8 mouse cellular contexts compared by ENCODE assay signal in the genomic region with DNA sequence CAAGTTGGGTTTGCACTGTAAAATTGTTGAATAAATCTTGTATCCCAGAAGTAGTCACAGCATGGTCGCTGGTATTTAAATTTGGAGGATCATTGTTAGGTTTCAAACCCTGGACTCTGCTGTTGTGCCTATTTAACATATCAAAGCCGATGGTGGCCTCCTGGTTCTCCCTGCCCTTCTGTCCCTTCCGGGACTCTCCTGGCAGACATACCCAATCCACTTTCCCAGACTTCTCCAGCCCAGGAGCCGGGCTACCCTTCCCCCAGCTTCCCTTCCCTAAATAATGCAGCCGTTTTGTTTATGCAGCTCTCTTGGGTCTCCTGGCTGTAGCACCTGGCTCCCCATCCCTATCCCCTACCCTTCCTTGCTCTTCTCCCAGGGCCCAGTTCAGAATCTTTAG. TPM values are rescaled to one million over a fixed set of nuclear protein-coding genes. Genes with fewer than 3 reads are reported as not detected.
DNase-seq lines count a peak whose midpoint lies in the region; ATAC-seq lines count a peak whose summit lies in the region.
"Had no signal": no experiment of that assay in that cellular context is flagged by ENCODE, and none has a peak within 500 bp of the region (broad histone marks: within the 10 kb centered on the region; RNA-seq: fewer than 3 reads in every experiment).

No protein-coding gene starts in this region.

- no peak for ATAC-seq in lung, embryonic 16.5 days (ENCODE audit: low read depth)
- ATAC-seq in forebrain, embryonic 11.5 days (replicated peaks; ENCODE audit: low FRiP score): no peak
- ATAC-seq in limb, embryonic 11.5 days (ENCODE audit: insufficient number of reproducible peaks, low FRiP score, low TSS enrichment, low read depth): no peak
- no peak for ATAC-seq in stomach, embryonic 14.5 days (ENCODE audit: insufficient number of reproducible peaks, insufficient read depth, low FRiP score, low read depth)

- intact Hi-C loops in left cerebral cortex, postnatal 25 days (cut with DNase I): loop anchor here (10.0 kb wide), 1 partner anchor 116 kb away; a partner anchor contains a TSS

- WGBS in lung, embryonic 16.5 days: 4% methylated on average over 5 of the region's 5 CpGs
- WGBS in forebrain, embryonic 11.5 days: 4% methylated on average over 5 of the region's 5 CpGs
- 2% methylated on average over 5 of the region's 5 CpGs for WGBS in limb, embryonic 11.5 days
- WGBS in stomach, embryonic 14.5 days: 5% methylated on average over 5 of the region's 5 CpGs

- peak overlapping the region; percentile 83 for H3K4me2 ChIP-seq in lung, embryonic 16.5 days (ENCODE audit: low read depth, low read length)
- H3K4me2 ChIP-seq in forebrain, embryonic 11.5 days (ENCODE audit: low read depth, low read length, severe bottlenecking): peak overlapping the region; percentile 87
- H3K4me2 ChIP-seq in limb, embryonic 11.5 days (ENCODE audit: low read depth, severe bottlenecking): peak overlapping the region; percentile 71
- peak overlapping the region; percentile 93 for H3K4me2 ChIP-seq in stomach, embryonic 14.5 days (replicated peaks; ENCODE audit: low read depth, low read length)

- peak overlapping the region; percentile 73 for H3K9ac ChIP-seq in lung, embryonic 16.5 days (ENCODE audit: low read length)
- H3K9ac ChIP-seq in forebrain, embryonic 11.5 days (ENCODE audit: low read length): peak overlapping the region; percentile 84
- peak overlapping the region; percentile 73 for H3K9ac ChIP-seq in limb, embryonic 11.5 days (ENCODE audit: low read length)
- peak overlapping the region; percentile 76 for H3K9ac ChIP-seq in stomach, embryonic 14.5 days (replicated peaks; ENCODE audit: low read depth, low read length)

- no peaks in the 10 kb centered on the region for H3K9me3 ChIP-seq in lung, embryonic 16.5 days (ENCODE audit: control insufficient read depth, low read length)
- no peaks in the 10 kb centered on the region for H3K9me3 ChIP-seq in forebrain, embryonic 11.5 days (ENCODE audit: control insufficient read depth, low read length)
- H3K9me3 ChIP-seq in limb, embryonic 11.5 days (ENCODE audit: control insufficient read depth, low read length): no peaks in the 10 kb centered on the region
- H3K9me3 ChIP-seq in stomach, embryonic 14.5 days (ENCODE audit: control insufficient read depth, low read depth, low read length): no peaks in the 10 kb centered on the region

- H3K4me1 ChIP-seq in lung, embryonic 16.5 days (replicated peaks; ENCODE audit: control insufficient read depth, insufficient read depth, low read length): peaks cover 16% of the 10 kb centered on the region
- peaks cover 8% of the 10 kb centered on the region; the same call in 1 of the 2 replicates for H3K4me1 ChIP-seq in forebrain, embryonic 11.5 days (replicated peaks; ENCODE audit: control insufficient read depth, insufficient read depth, low read length)
- H3K4me1 ChIP-seq in limb, embryonic 11.5 days (ENCODE audit: control insufficient read depth, insufficient read depth, low read length): peaks cover 6% of the 10 kb centered on the region; the same call in 1 of the 2 replicates
- peaks cover 15% of the 10 kb centered on the region for H3K4me1 ChIP-seq in stomach, embryonic 14.5 days (ENCODE audit: control insufficient read depth, insufficient read depth, low read length)

- H3K27me3 ChIP-seq in lung, embryonic 16.5 days (ENCODE audit: control insufficient read depth, insufficient read depth, low read depth, low read length): no peaks in the 10 kb centered on the region
- H3K27me3 ChIP-seq in forebrain, embryonic 11.5 days (ENCODE audit: control insufficient read depth, insufficient read depth, low read length): no peaks in the 10 kb centered on the region
- no peaks in the 10 kb centered on the region for H3K27me3 ChIP-seq in limb, embryonic 11.5 days (ENCODE audit: control insufficient read depth, insufficient read depth, low read length)
- H3K27me3 ChIP-seq in stomach, embryonic 14.5 days (ENCODE audit: control insufficient read depth, insufficient read depth, low read length): no peaks in the 10 kb centered on the region

- 0 out of 2 replicates have a peak, but pooled peaks cover 2% of the 10 kb centered on the region for H3K36me3 ChIP-seq in lung, embryonic 16.5 days (ENCODE audit: control insufficient read depth, insufficient read depth, low read length)
- H3K36me3 ChIP-seq in forebrain, embryonic 11.5 days (ENCODE audit: control insufficient read depth, insufficient read depth, low read length): no peaks in the 10 kb centered on the region; the same call in 1 of the 2 replicates
- peaks cover 2% of the 10 kb centered on the region; the same call in 1 of the 2 replicates for H3K36me3 ChIP-seq in limb, embryonic 11.5 days (ENCODE audit: control insufficient read depth, insufficient read depth, low read length)
- peaks cover 4% of the 10 kb centered on the region; the same call in 1 of the 2 replicates for H3K36me3 ChIP-seq in stomach, embryonic 14.5 days (ENCODE audit: control insufficient read depth, insufficient read depth, low read length)

- DNase-seq in lung, adult 18-20 months: no peak
- DNase-seq in forebrain, embryonic 11.5 days (ENCODE audit: low spot score): no peak
- no peak for DNase-seq in limb, embryonic 11.5 days (ENCODE audit: low spot score)
- no peak for DNase-seq in thymus, adult 18-20 months
- DNase-seq in left cerebral cortex, postnatal 25 days (ENCODE audit: low spot score in 2 of 2): no peak

- H3K4me3 ChIP-seq in lung, embryonic 16.5 days (ENCODE audit: low read length): peak overlapping the region; percentile 70
- H3K4me3 ChIP-seq in forebrain, embryonic 11.5 days (ENCODE audit: low read depth, low read length): peak overlapping the region; percentile 75
- peak overlapping the region; percentile 73 for H3K4me3 ChIP-seq in limb, embryonic 11.5 days (ENCODE audit: low read depth, low read length)
- H3K4me3 ChIP-seq in stomach, embryonic 14.5 days (ENCODE audit: low read depth, low read length): peak overlapping the region; percentile 92

- H3K27ac ChIP-seq in lung, embryonic 16.5 days (ENCODE audit: low read length): no peak overlapping the region
- H3K27ac ChIP-seq in forebrain, embryonic 11.5 days (ENCODE audit: low read depth, low read length): 0 out of 2 replicates have a peak overlapping the region, but pooled peaks have one; percentile 64
- H3K27ac ChIP-seq in limb, embryonic 11.5 days (replicated peaks; ENCODE audit: low read depth, low read length): no peak overlapping the region
- no peak overlapping the region for H3K27ac ChIP-seq in stomach, embryonic 14.5 days (ENCODE audit: low read length)

RNA-seq across cellular contexts. Expression of a gene that starts 0.5 kb away (rescaled TPM):
- polyA plus RNA-seq in lung, embryonic 16.5 days (2015; fragmentation: Nextera tagmentation; extraction: Ambion mirVana): 22.8 and 26.5 TPM in 2 replicates
- 31.8 and 32.7 TPM in 2 replicates for polyA plus RNA-seq in forebrain, embryonic 11.5 days (2014; fragmentation: Nextera tagmentation; extraction: Ambion mirVana)
- polyA plus RNA-seq in limb, embryonic 11.5 days (2014; fragmentation: Nextera tagmentation; extraction: Ambion mirVana): 35.8 and 36.8 TPM in 2 replicates
- 26.2 and 26.6 TPM in 2 replicates for polyA plus RNA-seq in stomach, embryonic 14.5 days (2014; fragmentation: Nextera tagmentation; extraction: Ambion mirVana)
- total RNA-seq in left cerebral cortex, postnatal 25 days (2021): 10 to 100 TPM; 19.9 to 20.0 TPM

RNA-seq across cellular contexts. Expression of a gene that starts 1.2 kb away (rescaled TPM):
- polyA plus RNA-seq in lung, embryonic 16.5 days (2015; fragmentation: Nextera tagmentation; extraction: Ambion mirVana): 40.7 and 41.1 TPM in 2 replicates
- polyA plus RNA-seq in forebrain, embryonic 11.5 days (2014; fragmentation: Nextera tagmentation; extraction: Ambion mirVana): 70.6 and 79.2 TPM in 2 replicates
- 58.6 and 59.2 TPM in 2 replicates for polyA plus RNA-seq in limb, embryonic 11.5 days (2014; fragmentation: Nextera tagmentation; extraction: Ambion mirVana)
- 45.5 and 45.9 TPM in 2 replicates for polyA plus RNA-seq in stomach, embryonic 14.5 days (2014; fragmentation: Nextera tagmentation; extraction: Ambion mirVana)
- 10 to 100 TPM; 34.3 to 36.6 TPM for total RNA-seq in left cerebral cortex, postnatal 25 days (2021)

RNA-seq across cellular contexts. Expression of a gene that starts 1.3 kb away (rescaled TPM):
- polyA plus RNA-seq in lung, embryonic 16.5 days (2015; fragmentation: Nextera tagmentation; extraction: Ambion mirVana): 26.4 and 26.9 TPM in 2 replicates
- 45.9 and 46.0 TPM in 2 replicates for polyA plus RNA-seq in forebrain, embryonic 11.5 days (2014; fragmentation: Nextera tagmentation; extraction: Ambion mirVana)
- 43.7 and 43.9 TPM in 2 replicates for polyA plus RNA-seq in limb, embryonic 11.5 days (2014; fragmentation: Nextera tagmentation; extraction: Ambion mirVana)
- polyA plus RNA-seq in stomach, embryonic 14.5 days (2014; fragmentation: Nextera tagmentation; extraction: Ambion mirVana): 28.2 and 29.6 TPM in 2 replicates
- 10 to 100 TPM; 16.9 to 18.2 TPM for total RNA-seq in left cerebral cortex, postnatal 25 days (2021)

RNA-seq across cellular contexts. Expression of a gene that starts 1.4 kb away (rescaled TPM):
- not detected in 2 replicates for polyA plus RNA-seq in lung, embryonic 16.5 days (2015; fragmentation: Nextera tagmentation; extraction: Ambion mirVana)
- polyA plus RNA-seq in forebrain, embryonic 11.5 days (2014; fragmentation: Nextera tagmentation; extraction: Ambion mirVana): not detected in 2 replicates
- polyA plus RNA-seq in limb, embryonic 11.5 days (2014; fragmentation: Nextera tagmentation; extraction: Ambion mirVana): 0.40 TPM in 1 of 2 replicates, not detected in the other
- not detected in 2 replicates for polyA plus RNA-seq in stomach, embryonic 14.5 days (2014; fragmentation: Nextera tagmentation; extraction: Ambion mirVana)
- not detected for total RNA-seq in left cerebral cortex, postnatal 25 days (2021)
- total RNA-seq: hematopoietic stem cell, adult 5-6 weeks had no signal

RNA-seq across cellular contexts. Expression of a gene that starts 15.4 kb away (rescaled TPM):
- 7.4 and 8.0 TPM in 2 replicates for polyA plus RNA-seq in lung, embryonic 16.5 days (2015; fragmentation: Nextera tagmentation; extraction: Ambion mirVana)
- polyA plus RNA-seq in forebrain, embryonic 11.5 days (2014; fragmentation: Nextera tagmentation; extraction: Ambion mirVana): 12.7 and 14.0 TPM in 2 replicates
- polyA plus RNA-seq in limb, embryonic 11.5 days (2014; fragmentation: Nextera tagmentation; extraction: Ambion mirVana): 9.7 and 10.7 TPM in 2 replicates
- 12.2 and 13.8 TPM in 2 replicates for polyA plus RNA-seq in stomach, embryonic 14.5 days (2014; fragmentation: Nextera tagmentation; extraction: Ambion mirVana)
- 1 to 10 TPM; 6.0 to 6.4 TPM for total RNA-seq in left cerebral cortex, postnatal 25 days (2021)
